Mouse (Mus musculus) c-Kit-positive CD71-positive TER-119-positive erythroid progenitor cells, embryonic 14.5 days (primary cell): ENCODE measurements around the gene E2f6.

Source experiments
- DNase-seq: peaks from one replicate; pipeline ENCODE4 v3.0.0-alpha.2; 2013; ENCODE audit warnings: low spot score

The E2f6 gene

GRCm38 (mm10) chr12:16848501-16848900 lies 37.7 kb downstream of the E2f6 start:
- no peak for DNase-seq

DNA sequence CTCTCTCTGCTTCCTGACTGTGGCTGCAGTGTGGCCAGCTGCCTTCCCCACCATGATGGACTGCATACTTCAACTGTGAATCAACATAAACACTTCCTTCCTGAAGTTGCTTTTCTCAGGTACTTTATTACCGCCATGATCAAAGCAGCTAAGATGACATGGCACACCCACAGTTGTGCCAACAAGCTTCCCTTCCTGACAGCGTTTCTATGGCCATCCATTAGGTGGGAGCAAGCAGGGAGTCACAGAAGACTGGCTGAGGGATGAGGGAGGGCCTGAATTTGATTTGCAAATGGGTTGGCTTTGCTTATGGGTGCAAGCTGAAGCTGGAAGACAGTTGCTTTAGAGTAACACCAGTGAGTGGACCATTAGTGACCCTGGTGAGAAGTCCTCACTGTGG lies 39.1 kb downstream of the E2f6 start:
- no peak for DNase-seq

DNA sequence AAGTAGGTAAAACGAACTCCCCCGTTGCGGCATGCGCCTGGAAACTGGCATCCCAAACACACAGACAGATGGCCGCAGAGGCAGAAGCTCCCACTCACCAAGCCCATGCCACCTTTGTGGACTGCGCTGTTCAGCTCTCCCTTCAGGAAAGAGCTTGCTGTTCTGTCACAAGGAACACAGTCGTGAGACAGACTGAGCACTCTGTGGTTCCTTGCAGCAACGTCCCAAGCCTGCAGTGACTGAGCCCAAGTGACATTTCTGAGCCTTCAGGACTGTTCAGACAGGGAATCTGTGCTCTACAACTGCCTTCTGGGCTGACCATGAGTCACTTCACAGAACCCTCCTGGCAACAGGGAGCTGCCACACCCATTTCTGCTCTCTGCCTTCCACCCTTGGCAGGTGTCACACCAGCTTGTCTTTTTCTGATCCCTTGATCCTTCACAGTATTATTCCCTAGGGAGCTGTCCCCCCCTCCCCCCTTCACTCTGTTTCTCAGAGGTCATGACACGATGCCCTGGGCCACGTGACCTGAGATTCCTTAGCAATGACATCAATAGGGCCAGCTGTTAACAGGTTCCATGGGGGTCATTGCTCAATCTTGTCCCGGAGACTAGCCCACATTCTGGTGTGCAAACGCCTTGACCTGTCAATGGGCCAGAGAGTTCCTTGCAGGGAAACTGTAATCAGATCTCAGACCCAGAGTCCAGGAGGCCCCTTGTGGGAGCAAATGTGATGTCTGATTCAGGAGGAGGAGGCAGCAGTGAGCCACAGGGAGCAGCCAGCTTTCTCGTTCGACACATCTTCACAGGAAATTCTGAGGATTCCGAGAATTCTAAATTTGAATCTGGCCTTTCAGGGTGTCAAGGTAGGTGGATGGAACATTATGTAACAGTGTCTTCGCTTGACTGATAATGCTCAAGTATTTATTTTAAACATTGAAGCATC lies 39.9 kb downstream of the E2f6 start:
- no peak for DNase-seq

DNA sequence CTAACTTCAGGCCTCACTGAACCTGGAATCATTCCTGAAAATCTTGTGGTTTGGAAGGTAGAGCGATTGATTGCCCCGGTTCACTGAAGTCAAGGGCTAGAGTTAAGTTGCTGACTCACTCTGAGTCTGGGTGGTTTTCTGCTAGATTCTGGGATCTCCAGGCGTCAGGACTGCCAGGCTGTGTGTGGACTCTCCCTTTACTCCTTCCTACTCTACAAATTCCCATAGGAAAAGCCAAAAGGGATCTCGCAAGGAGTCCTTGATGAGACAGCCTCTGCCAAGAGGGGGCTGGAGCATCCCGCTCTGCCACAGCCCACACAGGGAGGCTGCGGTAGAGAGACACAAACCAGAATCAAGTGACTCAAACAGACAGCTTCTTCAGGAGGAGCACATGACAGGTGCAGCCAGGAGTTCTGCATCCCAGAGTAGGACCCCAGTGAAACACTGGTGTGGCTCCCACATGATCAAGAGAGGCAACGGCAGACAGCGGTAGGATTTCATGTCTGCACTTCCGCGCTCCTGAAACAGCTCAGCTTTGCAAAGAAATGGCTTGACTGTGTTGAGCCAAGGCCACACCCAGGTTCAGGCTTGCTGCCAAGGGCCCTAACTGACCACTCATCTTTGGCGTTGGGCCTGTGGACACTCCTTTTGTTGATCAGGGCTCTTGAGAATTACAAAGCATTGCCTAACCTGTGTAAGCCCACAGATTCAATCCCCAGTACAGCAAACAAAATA lies 42.8 kb downstream of the E2f6 start:
- DNase-seq: no peak

DNA sequence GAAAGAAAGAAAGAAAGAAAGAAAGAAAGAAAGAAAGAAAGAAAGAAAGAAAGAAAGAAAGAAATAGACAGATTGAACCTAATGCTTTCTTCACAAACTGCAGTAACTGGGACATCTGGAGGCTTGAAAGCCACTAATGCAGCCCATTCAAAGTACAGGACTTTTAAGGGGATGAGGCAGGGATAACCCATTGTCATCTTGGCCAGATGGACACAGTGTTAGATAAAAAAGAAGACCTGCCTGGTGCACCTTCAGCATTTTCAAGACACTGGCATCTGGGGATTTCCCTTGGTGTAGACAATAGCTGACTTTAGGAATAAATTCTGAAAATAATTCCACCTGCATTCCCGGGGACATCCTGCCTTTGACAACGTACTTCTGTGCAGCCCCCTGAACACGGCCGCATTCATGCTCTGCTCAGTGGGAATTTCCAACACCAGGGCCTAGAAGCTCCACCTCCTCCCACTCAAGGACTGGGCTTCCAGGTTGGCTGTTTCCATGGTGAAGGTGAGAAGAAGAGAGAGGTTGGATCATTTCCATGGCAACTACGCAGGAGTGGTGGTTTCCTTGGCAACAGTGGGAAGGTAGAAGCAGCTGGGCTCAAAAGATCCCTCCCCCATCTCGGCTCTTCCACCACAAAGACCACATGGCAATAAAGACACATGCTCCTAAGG lies 45.0 kb downstream of the E2f6 start:
- DNase-seq: no peak

DNA sequence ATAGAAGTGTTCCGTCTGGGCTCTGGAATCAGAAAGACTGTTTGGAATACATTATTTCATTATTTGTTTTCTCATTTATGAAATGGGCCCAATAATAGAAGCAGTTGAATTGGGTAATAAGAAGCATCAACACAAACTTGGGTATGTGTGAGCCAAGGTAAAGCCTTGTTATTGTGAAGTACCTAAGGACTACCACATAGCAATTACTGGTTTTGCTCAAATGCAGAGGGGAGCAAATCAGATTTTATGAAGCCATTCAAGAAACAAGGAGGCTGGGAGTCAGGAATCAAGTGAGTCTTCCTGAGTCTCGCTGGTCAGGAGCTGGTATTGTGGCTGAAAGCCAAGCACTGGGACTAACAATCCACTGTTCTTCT lies 45.5 kb downstream of the E2f6 start:
- DNase-seq: no peak

DNA sequence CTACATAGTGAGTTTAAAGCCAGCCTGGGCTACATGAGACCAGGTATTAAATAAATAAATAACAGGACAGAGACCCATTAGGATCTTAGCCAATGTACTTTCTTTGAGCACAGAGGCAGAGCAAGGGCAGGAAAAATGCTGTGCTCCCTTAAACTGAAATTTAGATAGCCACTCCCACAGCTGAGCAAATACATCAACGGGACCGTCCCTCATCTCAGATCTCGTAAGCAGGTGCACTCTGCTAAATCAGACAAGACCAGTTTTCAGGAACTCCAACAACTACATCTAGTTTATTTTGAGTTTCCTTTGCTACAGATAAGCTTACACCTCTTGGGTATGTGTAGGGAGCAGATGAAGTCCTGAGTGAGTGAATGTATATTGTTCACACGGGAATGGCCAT lies 47.3 kb downstream of the E2f6 start:
- no peak for DNase-seq

- no peak for DNase-seq
These were observed 49.0 kb downstream of the E2f6 start for GRCm38 (mm10) chr12:16859781-16860180.

DNA sequence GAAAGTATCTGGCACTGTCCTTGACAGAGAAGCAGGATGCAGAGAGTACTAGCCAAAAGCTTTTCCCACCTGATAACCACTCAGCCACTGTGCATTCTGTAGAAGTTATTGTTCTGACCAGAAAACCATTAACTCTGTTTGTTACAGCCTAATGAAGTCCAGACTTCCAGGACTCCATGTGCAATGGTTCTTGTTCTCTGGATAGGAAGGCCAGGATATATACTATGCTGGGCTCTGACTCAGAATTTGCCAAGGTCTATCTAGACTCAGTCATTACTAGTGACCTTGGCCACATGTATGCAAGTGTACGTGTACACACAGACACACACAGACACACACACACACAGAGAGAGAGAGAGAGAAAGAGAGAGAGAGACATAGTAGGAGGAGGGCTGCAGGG lies 49.8 kb downstream of the E2f6 start:
- DNase-seq: no peak

DNA sequence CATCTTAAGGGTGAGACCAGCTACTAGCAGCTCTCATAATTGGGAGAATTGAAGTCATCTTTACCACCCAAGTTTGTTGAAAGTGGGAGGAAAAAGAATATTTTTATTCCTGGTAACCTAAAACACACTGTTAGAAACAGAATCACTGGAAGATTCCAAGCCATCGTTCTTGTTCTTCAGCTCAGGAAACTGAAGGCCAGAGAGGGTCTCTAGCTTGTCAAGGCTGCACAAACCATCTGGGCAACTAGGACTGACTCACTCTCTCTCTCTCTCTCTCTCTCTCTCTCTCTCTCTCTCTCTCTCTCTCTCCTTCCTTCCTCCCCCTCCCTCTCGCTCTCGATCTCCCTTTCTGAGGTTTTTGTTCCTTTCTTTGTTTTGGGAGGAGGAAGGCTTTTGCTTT lies 50.2 kb downstream of the E2f6 start:
- DNase-seq: no peak

DNA sequence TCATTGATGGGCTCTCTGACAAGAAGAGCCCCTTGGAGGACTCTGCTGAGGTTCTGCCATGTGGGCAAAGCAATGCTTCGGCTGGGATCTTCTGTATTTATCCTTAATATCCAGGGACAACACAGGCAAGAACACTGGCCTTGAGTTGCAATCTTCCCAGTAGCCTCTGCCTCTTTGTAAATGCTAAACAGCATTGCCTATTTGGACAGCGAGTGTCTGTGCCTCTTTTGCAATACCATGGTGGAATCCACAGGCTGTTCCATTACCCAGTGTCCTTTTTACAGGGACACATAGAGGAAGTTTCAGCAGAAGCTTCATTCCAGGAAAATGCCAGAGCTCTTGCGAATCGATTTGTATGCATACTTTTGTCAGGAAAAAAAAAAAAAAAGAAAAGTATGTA lies 53.7 kb downstream of the E2f6 start:
- DNase-seq: no peak

- DNase-seq: no peak
These were observed 55.1 kb downstream of the E2f6 start for GRCm38 (mm10) chr12:16865871-16866270.

DNA sequence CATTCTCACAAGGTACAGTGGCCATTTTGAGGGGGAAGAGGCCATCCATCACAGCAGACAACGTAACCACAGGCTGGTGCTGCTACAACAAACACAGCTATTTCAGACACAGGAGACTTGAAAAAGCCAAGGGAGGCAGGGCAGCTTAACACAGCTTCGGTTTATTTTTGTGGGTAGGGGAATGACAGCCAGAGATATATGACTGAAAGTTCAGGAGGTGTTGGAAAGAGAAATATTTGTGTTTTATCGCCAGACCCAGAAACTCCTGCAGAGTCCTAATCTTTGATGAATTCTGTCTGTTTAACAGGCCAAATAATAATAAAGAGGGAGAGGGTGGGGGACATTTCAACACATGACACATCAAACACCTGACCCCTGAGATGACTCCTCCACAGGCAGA lies 55.7 kb downstream of the E2f6 start:
- DNase-seq: no peak

GRCm38 (mm10) chr12:16867306-16867705 lies 56.5 kb downstream of the E2f6 start:
- DNase-seq: no peak

- no peak for DNase-seq
These were observed 57.9 kb downstream of the E2f6 start for GRCm38 (mm10) chr12:16868618-16869017.

DNA sequence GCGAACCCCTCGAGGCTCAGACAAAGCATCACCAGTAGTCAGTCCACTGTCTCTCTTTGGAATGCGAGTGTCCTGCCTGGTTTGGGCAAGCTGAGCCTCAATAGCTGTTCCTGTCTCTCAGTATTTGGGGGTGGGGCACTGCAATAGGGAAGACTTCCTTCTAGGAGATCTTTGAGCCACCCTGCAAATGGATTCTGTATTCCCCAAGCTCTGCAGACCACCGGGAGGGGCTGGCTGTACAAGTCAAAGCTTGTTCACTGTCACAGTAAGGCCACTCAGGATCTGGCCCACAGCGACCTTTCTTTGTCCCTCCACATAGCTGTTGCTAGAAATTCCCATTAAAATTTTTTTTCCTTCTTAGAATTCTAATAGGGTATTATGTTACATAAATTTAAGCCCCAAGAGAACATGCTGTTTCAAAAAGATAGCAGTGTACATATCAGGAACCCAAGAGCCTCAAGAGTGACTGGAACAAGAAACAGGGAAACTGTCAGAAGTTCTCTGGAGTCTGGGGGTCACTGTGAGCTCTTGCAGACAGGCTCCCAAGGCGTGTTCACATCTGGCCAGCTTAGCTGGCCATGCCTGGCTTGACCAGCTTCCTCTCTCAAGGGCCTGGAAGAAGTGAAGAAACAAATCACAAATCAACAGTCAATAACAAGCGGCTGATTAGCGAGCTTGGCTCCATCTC lies 58.5 kb downstream of the E2f6 start:
- no peak for DNase-seq

- no peak for DNase-seq
These were observed 59.2 kb downstream of the E2f6 start for GRCm38 (mm10) chr12:16869870-16870404.

GRCm38 (mm10) chr12:16870405-16871068 lies 59.8 kb downstream of the E2f6 start:
- no peak for DNase-seq

- DNase-seq: no peak
These were observed 61.2 kb downstream of the E2f6 start for GRCm38 (mm10) chr12:16872006-16872405.

GRCm38 (mm10) chr12:16872926-16873464 lies 62.2 kb downstream of the E2f6 start:
- no peak for DNase-seq

DNA sequence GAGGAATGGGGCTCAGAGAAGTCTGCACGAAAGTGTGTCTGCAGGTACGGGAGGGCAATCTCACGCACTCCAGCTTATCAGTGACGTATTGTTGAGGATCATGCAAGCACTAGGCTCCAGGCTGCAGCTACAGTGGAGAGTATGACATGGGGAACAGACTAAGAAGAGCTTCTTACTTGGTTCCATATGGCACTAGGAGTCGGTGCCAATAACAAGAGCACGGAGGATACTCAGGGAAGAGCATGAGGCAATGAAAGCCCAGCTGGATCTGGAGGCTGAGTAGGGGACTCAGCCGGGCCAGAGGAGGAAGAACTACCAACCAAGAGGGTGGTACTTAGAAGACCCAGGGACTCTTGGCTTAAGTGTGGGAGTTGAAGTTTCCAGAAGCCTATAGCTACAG lies 62.8 kb downstream of the E2f6 start:
- DNase-seq: no peak
